Mouse (Mus musculus) ovary, postnatal 10 days (tissue): Measurements from ENCODE around the gene Rptor.
"Not testable (repeated sequence)": the region's sequence is repeated elsewhere in the genome, so short reads cannot be mapped to it uniquely, and the experiment has no call there.

Source experiments
- DNase-seq: peaks from one replicate; pipeline ENCODE4 v3.0.0; 2022; ENCODE audit warnings: low spot score

Gene Rptor

GRCm38 (mm10) chr11:119653336-119653735, 50.6 kb downstream of the Rptor start:
- no peak for DNase-seq

GRCm38 (mm10) chr11:119657534-119657933, 54.8 kb downstream of the Rptor start:
- no peak for DNase-seq

- no peak for DNase-seq
Measured at GRCm38 (mm10) chr11:119659296-119659695, 56.6 kb downstream of the Rptor start.

- DNase-seq, result not testable (repeated sequence)
Measured at GRCm38 (mm10) chr11:119661479-119661878, 58.8 kb downstream of the Rptor start.

- DNase-seq, result no peak
Measured at GRCm38 (mm10) chr11:119663876-119664275, 61.2 kb downstream of the Rptor start.

- DNase-seq, result no peak
Measured at GRCm38 (mm10) chr11:119664678-119665307, 62.1 kb downstream of the Rptor start.

- DNase-seq, result no peak
Measured at GRCm38 (mm10) chr11:119665308-119665702, 62.6 kb downstream of the Rptor start.

GRCm38 (mm10) chr11:119666567-119667108, 63.9 kb downstream of the Rptor start:
- no peak for DNase-seq

- DNase-seq, result no peak
Measured at GRCm38 (mm10) chr11:119670690-119671666, 68.3 kb downstream of the Rptor start.

GRCm38 (mm10) chr11:119672041-119672440, 69.3 kb downstream of the Rptor start:
- DNase-seq, result no peak

GRCm38 (mm10) chr11:119672775-119673174, 70.1 kb downstream of the Rptor start:
- no peak for DNase-seq

- no peak for DNase-seq
Measured at GRCm38 (mm10) chr11:119674835-119675234, 72.1 kb downstream of the Rptor start.

GRCm38 (mm10) chr11:119675546-119675945, 72.8 kb downstream of the Rptor start:
- DNase-seq, result no peak

- DNase-seq, result no peak
Measured at GRCm38 (mm10) chr11:119676751-119677411, 74.2 kb downstream of the Rptor start.

GRCm38 (mm10) chr11:119678427-119678826, 75.7 kb downstream of the Rptor start:
- no peak for DNase-seq

- no peak for DNase-seq
Measured at GRCm38 (mm10) chr11:119680735-119681134, 78.0 kb downstream of the Rptor start.

- no peak for DNase-seq
Measured at GRCm38 (mm10) chr11:119682285-119682684, 79.6 kb downstream of the Rptor start.

GRCm38 (mm10) chr11:119683796-119684195, 81.1 kb downstream of the Rptor start:
- DNase-seq, result no peak

- DNase-seq, result no peak
Measured at GRCm38 (mm10) chr11:119685477-119685876, 82.8 kb downstream of the Rptor start.

- no peak for DNase-seq
Measured at GRCm38 (mm10) chr11:119685910-119686659, 83.4 kb downstream of the Rptor start.

GRCm38 (mm10) chr11:119687316-119687715, 84.6 kb downstream of the Rptor start:
- DNase-seq, result no peak

GRCm38 (mm10) chr11:119687966-119688365, 85.3 kb downstream of the Rptor start:
- DNase-seq, result no peak
